Mouse (Mus musculus): ENCODE data around the gene Agfg1.
A peak's percentile ranks its signal among the peaks of the same experiment; 100 is the strongest.

Gene Agfg1

GRCm38 (mm10) chr1:82839296-82839613, at the start of gene Agfg1:
Gene Agfg1 (plus strand): TSS chr1:82839483.
- peak; percentile 93 for DNase-seq (ENCODE audit: low read depth, low spot score)

- DNase-seq (ENCODE audit: low read depth, low spot score), result no peak
Measured at GRCm38 (mm10) chr1:82791105-82791504, 48.2 kb upstream of the Agfg1 start.

GRCm38 (mm10) chr1:82792238-82792637, 47.0 kb upstream of the Agfg1 start:
- no peak for DNase-seq (ENCODE audit: low read depth, low spot score)

GRCm38 (mm10) chr1:82793110-82793509, 46.2 kb upstream of the Agfg1 start:
- DNase-seq (ENCODE audit: low read depth, low spot score), result no peak

- no peak for DNase-seq (ENCODE audit: low read depth, low spot score)
Measured at GRCm38 (mm10) chr1:82793986-82794385, 45.3 kb upstream of the Agfg1 start.

GRCm38 (mm10) chr1:82795211-82795610, 44.1 kb upstream of the Agfg1 start:
- DNase-seq (ENCODE audit: low read depth, low spot score), result no peak

GRCm38 (mm10) chr1:82795702-82796443, 43.4 kb upstream of the Agfg1 start:
- no peak for DNase-seq (ENCODE audit: low read depth, low spot score)

GRCm38 (mm10) chr1:82797088-82797487, 42.2 kb upstream of the Agfg1 start:
- no peak for DNase-seq (ENCODE audit: low read depth, low spot score)

- no peak for DNase-seq (ENCODE audit: low read depth, low spot score)
Measured at GRCm38 (mm10) chr1:82798304-82798703, 41.0 kb upstream of the Agfg1 start.

GRCm38 (mm10) chr1:82798922-82799321, 40.4 kb upstream of the Agfg1 start:
- no peak for DNase-seq (ENCODE audit: low read depth, low spot score)

- DNase-seq (ENCODE audit: low read depth, low spot score), result no peak
Measured at GRCm38 (mm10) chr1:82801105-82801783, 38.0 kb upstream of the Agfg1 start.

- peak; percentile 72 for DNase-seq (ENCODE audit: low read depth, low spot score)
Measured at GRCm38 (mm10) chr1:82803608-82804007, 35.7 kb upstream of the Agfg1 start.

- DNase-seq (ENCODE audit: low read depth, low spot score), result no peak
Measured at GRCm38 (mm10) chr1:82804059-82804458, 35.2 kb upstream of the Agfg1 start.

- DNase-seq (ENCODE audit: low read depth, low spot score), result no peak
Measured at GRCm38 (mm10) chr1:82806391-82806790, 32.9 kb upstream of the Agfg1 start.

GRCm38 (mm10) chr1:82807206-82807605, 32.1 kb upstream of the Agfg1 start:
- DNase-seq (ENCODE audit: low read depth, low spot score), result peak; percentile 9

- no peak for DNase-seq (ENCODE audit: low read depth, low spot score)
Measured at GRCm38 (mm10) chr1:82808564-82808963, 30.7 kb upstream of the Agfg1 start.

GRCm38 (mm10) chr1:82811766-82812165, 27.5 kb upstream of the Agfg1 start:
- DNase-seq (ENCODE audit: low read depth, low spot score), result no peak

- no peak for DNase-seq (ENCODE audit: low read depth, low spot score)
Measured at GRCm38 (mm10) chr1:82815941-82816716, 23.2 kb upstream of the Agfg1 start.

GRCm38 (mm10) chr1:82819366-82819765, 19.9 kb upstream of the Agfg1 start:
- DNase-seq (ENCODE audit: low read depth, low spot score), result no peak

GRCm38 (mm10) chr1:82820179-82820578, 19.1 kb upstream of the Agfg1 start:
- no peak for DNase-seq (ENCODE audit: low read depth, low spot score)

GRCm38 (mm10) chr1:82820626-82821186, 18.6 kb upstream of the Agfg1 start:
- DNase-seq (ENCODE audit: low read depth, low spot score), result no peak

- no peak for DNase-seq (ENCODE audit: low read depth, low spot score)
Measured at GRCm38 (mm10) chr1:82821846-82822245, 17.4 kb upstream of the Agfg1 start.

Data from A20 (cell line).